Mouse (Mus musculus) liver, postnatal 0 days (tissue): ENCODE data around the gene Shox2.

Experiments used
- CTCF ChIP-seq: sonication (generic); IDR thresholded peaks from 2 replicates; pipeline ENCODE4 v1.5.1; 2016; ENCODE audit warnings: antibody characterized with exemption, low read depth
- EP300 ChIP-seq: IDR thresholded peaks from 2 replicates; pipeline ENCODE4 v1.6.1; 2016; ENCODE audit warnings: antibody characterized with exemption, low read depth, mild to moderate bottlenecking

- no peak for TF ChIP-seq CTCF
- TF ChIP-seq EP300: no peak
Observed at GRCm38 (mm10) chr3:66978457-66979381, 2.9 kb downstream of the Shox2 start.
